Mouse (Mus musculus): Measurements from ENCODE around the gene Zfp362. TPM values are rescaled to one million over a fixed set of nuclear protein-coding genes. Genes with fewer than 3 reads are reported as not detected.

Gene Zfp362
- 7.8 and 8.5 TPM in 2 replicates for total RNA-seq (2017)

DNA sequence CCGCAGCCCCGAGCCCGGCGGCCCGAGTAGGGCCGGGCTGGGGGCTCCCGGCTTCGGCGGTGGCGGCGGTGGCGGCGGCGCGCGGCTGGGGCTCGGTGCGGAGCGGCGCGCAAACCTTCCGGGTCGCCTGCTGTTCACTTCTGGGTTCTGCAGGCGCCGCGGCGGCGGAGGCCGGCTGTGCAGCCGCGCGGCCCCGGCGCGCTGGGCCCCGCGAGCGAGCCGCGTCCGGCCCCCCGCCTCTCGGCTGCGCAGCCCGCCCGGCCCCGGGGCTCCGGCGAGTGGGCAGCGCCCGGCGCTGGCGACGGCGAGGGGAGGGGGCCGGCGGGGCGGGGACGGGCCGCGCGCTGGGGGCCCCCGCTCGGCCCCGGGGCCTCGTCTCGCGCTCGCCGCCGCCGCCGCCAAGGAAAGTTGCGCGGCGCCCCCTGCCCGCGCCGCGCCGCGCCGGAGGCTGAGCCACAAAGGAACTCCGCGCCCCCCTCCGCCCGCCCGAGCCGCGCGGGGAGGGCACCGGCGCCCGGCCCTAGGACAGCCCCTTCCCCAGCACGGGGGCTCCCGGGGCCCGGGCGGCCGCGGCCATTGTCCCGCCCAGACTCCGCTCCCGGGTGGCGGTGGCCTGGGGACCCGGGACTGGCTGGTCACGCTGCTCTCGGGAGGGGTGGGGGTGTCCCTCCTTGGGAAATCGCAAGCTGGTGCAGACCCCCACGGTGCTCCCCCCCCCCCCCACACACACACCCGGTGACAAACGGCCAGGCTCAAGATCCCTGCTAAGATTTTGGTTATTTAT is at the start of gene Zfp362:
Gene Zfp362, minus strand, starts transcription at position 3 of the 784 bp plus-strand sequence.
- ATAC-seq (replicated peaks in 1 of 2; ENCODE audit: insufficient read depth in 1 of 2, low FRiP score in 2 of 2, low TSS enrichment in 1 of 2, low read depth in 1 of 2, poor library complexity in 2 of 2, severe bottlenecking in 2 of 2), result 0 out of 4 replicates have a peak, but pooled peaks of 1 of the 2 experiments have one; percentile 27

GRCm38 (mm10) chr4:128855613-128856040 is 49.8 kb upstream of the Zfp362 start:
- 0 out of 4 replicates have a peak, but pooled peaks of 1 of the 2 experiments have one; percentile 21 for ATAC-seq (replicated peaks in 1 of 2; ENCODE audit: insufficient read depth in 1 of 2, low FRiP score in 2 of 2, low TSS enrichment in 1 of 2, low read depth in 1 of 2, poor library complexity in 2 of 2, severe bottlenecking in 2 of 2)

- ATAC-seq (replicated peaks in 1 of 2; ENCODE audit: insufficient read depth in 1 of 2, low FRiP score in 2 of 2, low TSS enrichment in 1 of 2, low read depth in 1 of 2, poor library complexity in 2 of 2, severe bottlenecking in 2 of 2), result no peak
Measured at GRCm38 (mm10) chr4:128853117-128853516, 47.3 kb upstream of the Zfp362 start.

GRCm38 (mm10) chr4:128852266-128852887 is 46.5 kb upstream of the Zfp362 start:
- ATAC-seq (replicated peaks in 1 of 2; ENCODE audit: insufficient read depth in 1 of 2, low FRiP score in 2 of 2, low TSS enrichment in 1 of 2, low read depth in 1 of 2, poor library complexity in 2 of 2, severe bottlenecking in 2 of 2), result no peak

DNA sequence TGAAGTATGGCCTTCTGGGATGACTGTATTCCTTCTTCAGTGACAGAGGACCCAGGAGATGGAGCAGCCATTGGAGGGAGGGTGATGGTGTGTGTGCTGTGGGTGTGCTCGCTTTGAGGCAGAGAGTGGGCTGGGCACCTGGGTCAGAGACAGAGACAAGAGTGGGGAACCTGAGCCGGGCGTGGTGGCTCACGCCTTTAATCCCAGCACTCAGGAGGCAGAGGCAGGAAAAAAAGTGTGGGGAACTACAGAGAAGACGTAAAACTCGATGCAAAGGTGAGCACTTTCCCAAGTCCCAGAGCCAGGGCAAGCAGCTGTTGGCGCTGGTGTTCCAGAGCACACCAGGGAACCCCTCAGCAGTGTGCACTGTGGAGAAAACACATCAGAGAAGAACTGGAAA is 43.8 kb upstream of the Zfp362 start:
- ATAC-seq (replicated peaks in 1 of 2; ENCODE audit: insufficient read depth in 1 of 2, low FRiP score in 2 of 2, low TSS enrichment in 1 of 2, low read depth in 1 of 2, poor library complexity in 2 of 2, severe bottlenecking in 2 of 2), result no peak

DNA sequence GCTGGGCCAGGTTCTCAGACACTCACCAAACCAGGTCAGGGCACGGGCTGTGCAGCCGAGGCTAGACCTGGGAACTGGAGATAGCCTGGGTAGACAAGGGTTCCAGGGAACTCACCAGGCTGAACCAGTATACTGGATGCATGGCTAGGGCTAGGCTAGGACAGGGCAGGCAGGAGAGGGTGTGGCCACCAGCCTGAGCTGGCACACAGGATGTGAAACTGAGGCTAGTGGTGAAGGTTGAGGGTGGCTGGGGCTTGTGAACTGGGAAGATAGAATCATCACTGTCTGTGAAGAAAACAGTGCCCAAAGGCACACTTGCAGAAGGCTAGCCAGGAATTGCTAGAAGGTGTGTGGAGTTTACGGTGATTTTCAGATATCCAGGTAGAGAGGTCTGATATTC is 43.1 kb upstream of the Zfp362 start:
- ATAC-seq (replicated peaks in 1 of 2; ENCODE audit: insufficient read depth in 1 of 2, low FRiP score in 2 of 2, low TSS enrichment in 1 of 2, low read depth in 1 of 2, poor library complexity in 2 of 2, severe bottlenecking in 2 of 2), result no peak

DNA sequence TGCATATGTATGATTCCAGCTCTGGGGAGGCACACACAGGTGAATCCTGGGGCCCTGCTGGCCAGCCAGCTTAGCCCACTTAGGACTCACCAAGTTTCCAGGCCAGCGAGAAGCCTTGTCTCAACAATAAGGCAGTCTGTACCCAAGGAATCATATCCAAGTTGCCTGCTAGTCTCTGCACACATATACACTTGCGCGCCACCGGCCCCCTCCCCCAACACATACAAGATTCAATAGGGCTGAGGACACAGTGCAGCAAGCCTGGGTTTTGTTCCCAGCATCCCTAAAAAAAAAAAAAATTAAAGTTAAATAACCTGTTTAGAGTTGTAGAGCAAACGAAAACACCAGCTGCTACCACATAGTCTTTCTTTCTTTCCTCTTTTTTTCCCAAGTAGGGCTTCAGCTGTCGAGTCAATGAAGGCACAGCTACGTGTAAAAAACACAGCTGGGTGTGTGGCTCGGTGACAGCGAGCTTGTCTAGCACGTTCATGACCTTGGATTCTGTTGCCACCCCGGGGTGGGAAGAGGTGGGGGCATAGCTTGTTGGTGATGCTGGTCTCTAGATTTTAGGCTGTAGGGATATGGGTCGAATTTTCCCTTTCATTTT is 39.6 kb upstream of the Zfp362 start:
- no peak for ATAC-seq (replicated peaks in 1 of 2; ENCODE audit: insufficient read depth in 1 of 2, low FRiP score in 2 of 2, low TSS enrichment in 1 of 2, low read depth in 1 of 2, poor library complexity in 2 of 2, severe bottlenecking in 2 of 2)

GRCm38 (mm10) chr4:128844566-128844965 is 38.7 kb upstream of the Zfp362 start:
- ATAC-seq (replicated peaks in 1 of 2; ENCODE audit: insufficient read depth in 1 of 2, low FRiP score in 2 of 2, low TSS enrichment in 1 of 2, low read depth in 1 of 2, poor library complexity in 2 of 2, severe bottlenecking in 2 of 2), result no peak

- ATAC-seq (replicated peaks in 1 of 2; ENCODE audit: insufficient read depth in 1 of 2, low FRiP score in 2 of 2, low TSS enrichment in 1 of 2, low read depth in 1 of 2, poor library complexity in 2 of 2, severe bottlenecking in 2 of 2), result no peak
Measured at GRCm38 (mm10) chr4:128841259-128841658, 35.4 kb upstream of the Zfp362 start.

GRCm38 (mm10) chr4:128839811-128840738 is 34.2 kb upstream of the Zfp362 start:
- peak; percentile 34 to 56; a peak in 2 of 4 replicates for ATAC-seq (replicated peaks in 1 of 2; ENCODE audit: insufficient read depth in 1 of 2, low FRiP score in 2 of 2, low TSS enrichment in 1 of 2, low read depth in 1 of 2, poor library complexity in 2 of 2, severe bottlenecking in 2 of 2)

GRCm38 (mm10) chr4:128838202-128838601 is 32.4 kb upstream of the Zfp362 start:
- no peak for ATAC-seq (replicated peaks in 1 of 2; ENCODE audit: insufficient read depth in 1 of 2, low FRiP score in 2 of 2, low TSS enrichment in 1 of 2, low read depth in 1 of 2, poor library complexity in 2 of 2, severe bottlenecking in 2 of 2)

- peak; percentile 17 to 32; a peak in 2 of 4 replicates for ATAC-seq (replicated peaks in 1 of 2; ENCODE audit: insufficient read depth in 1 of 2, low FRiP score in 2 of 2, low TSS enrichment in 1 of 2, low read depth in 1 of 2, poor library complexity in 2 of 2, severe bottlenecking in 2 of 2)
Measured at GRCm38 (mm10) chr4:128824131-128824530, 18.3 kb upstream of the Zfp362 start.

- no peak for ATAC-seq (replicated peaks in 1 of 2; ENCODE audit: insufficient read depth in 1 of 2, low FRiP score in 2 of 2, low TSS enrichment in 1 of 2, low read depth in 1 of 2, poor library complexity in 2 of 2, severe bottlenecking in 2 of 2)
Measured at GRCm38 (mm10) chr4:128820568-128820967, 14.7 kb upstream of the Zfp362 start.

DNA sequence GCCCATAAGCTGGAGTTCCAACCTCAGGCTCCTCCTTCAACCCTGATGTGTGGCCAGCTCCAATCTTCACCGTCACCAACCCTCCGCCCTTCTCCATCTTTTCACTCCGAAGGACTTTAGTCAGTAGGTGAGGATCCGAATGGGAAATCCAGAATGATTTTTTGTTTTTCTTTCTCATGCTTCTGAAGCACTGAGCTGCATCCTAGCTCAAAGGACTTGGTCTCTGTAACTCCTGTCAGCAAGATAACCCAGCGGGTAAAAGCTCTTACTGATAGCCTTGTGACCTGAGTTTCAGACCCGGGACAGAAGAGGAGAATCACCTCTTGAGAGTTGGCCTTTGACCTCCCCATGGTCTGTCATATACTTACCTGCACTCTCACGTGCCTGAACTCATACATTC is 11.2 kb upstream of the Zfp362 start:
- no peak for ATAC-seq (replicated peaks in 1 of 2; ENCODE audit: insufficient read depth in 1 of 2, low FRiP score in 2 of 2, low TSS enrichment in 1 of 2, low read depth in 1 of 2, poor library complexity in 2 of 2, severe bottlenecking in 2 of 2)

GRCm38 (mm10) chr4:128811382-128812056 is 5.7 kb upstream of the Zfp362 start:
- peak; percentile 95 to 96 for ATAC-seq (replicated peaks in 1 of 2; ENCODE audit: insufficient read depth in 1 of 2, low FRiP score in 2 of 2, low TSS enrichment in 1 of 2, low read depth in 1 of 2, poor library complexity in 2 of 2, severe bottlenecking in 2 of 2)

- peak; percentile 65 to 74 for ATAC-seq (replicated peaks in 1 of 2; ENCODE audit: insufficient read depth in 1 of 2, low FRiP score in 2 of 2, low TSS enrichment in 1 of 2, low read depth in 1 of 2, poor library complexity in 2 of 2, severe bottlenecking in 2 of 2)
Measured at GRCm38 (mm10) chr4:128806827-128807179, 958 bp upstream of the Zfp362 start.
